Mouse (Mus musculus) liver, embryonic 13.5 days (tissue): Measurements from ENCODE around the gene Cdk12. TPM values are rescaled to one million over a fixed set of nuclear protein-coding genes. Genes with fewer than 3 reads are reported as not detected.
A peak's percentile ranks its signal among the peaks of the same experiment; 100 is the strongest.

Experiments
- ATAC-seq: fragments of 200-750 bp; cut with Nextera tagmentation; 2 replicates; pipeline ENCODE4 v1.8.0; 2017; ENCODE audit warnings: low read depth, mild to moderate bottlenecking, moderate number of reproducible peaks, moderate library complexity
- DNase-seq: peaks from one replicate; pipeline ENCODE4 v3.0.0; 2022
- H3K27ac ChIP-seq: fragments of 300-500 bp; sonication (generic); 2 replicates; pipeline ENCODE4 v1.5.1; 2015; ENCODE audit warnings: moderate library complexity, mild to moderate bottlenecking, inconsistent platforms
- H3K27me3 ChIP-seq: fragments of 300-500 bp; sonication (generic); 2 replicates; pipeline ENCODE4 v1.6.1; 2015; ENCODE audit warnings: mild to moderate bottlenecking, inconsistent platforms
- H3K36me3 ChIP-seq: fragments of 300-500 bp; sonication (generic); 2 replicates; pipeline ENCODE4 v1.6.1; 2015; ENCODE audit warnings: mild to moderate bottlenecking, inconsistent platforms
- H3K4me1 ChIP-seq: fragments of 300-500 bp; sonication (generic); replicated peaks from 2 replicates; pipeline ENCODE4 v1.6.1; 2015; ENCODE audit warnings: inconsistent platforms
- H3K4me2 ChIP-seq: fragments of 300-500 bp; sonication (generic); 2 replicates; pipeline ENCODE4 v1.6.1; 2015; ENCODE audit warnings: inconsistent platforms, mild to moderate bottlenecking, moderate library complexity
- H3K4me3 ChIP-seq: fragments of 300-500 bp; sonication (generic); replicated peaks from 2 replicates; pipeline ENCODE4 v1.5.1; 2015; ENCODE audit warnings: mild to moderate bottlenecking, inconsistent platforms
- H3K9ac ChIP-seq: fragments of 300-500 bp; sonication (generic); 2 replicates; pipeline ENCODE4 v1.6.1; 2015; ENCODE audit warnings: mild to moderate bottlenecking, inconsistent platforms
- H3K9me3 ChIP-seq: fragments of 300-500 bp; sonication (generic); replicated peaks from 2 replicates; pipeline ENCODE4 v1.6.1; 2016; ENCODE audit warnings: inconsistent platforms
- WGBS: fragments of 180-500 bp; shearing (Covaris S2); methylation state at CpG from one replicate; pipeline ENCODE4 v1.1.7; 2015; ENCODE audit not compliant: insufficient replicate concordance; 5-methylcytosine and 5-hydroxymethylcytosine counted together
- polyA plus RNA-seq: library from polyadenylated mRNA; unstranded; fragments of >200 nt; fragmentation: Nextera tagmentation; extraction: Ambion mirVana; gene quantifications from 2 replicates; pipeline ENCODE4 v1.2.1, GENCODE M21; 2015

Cdk12 gene
- polyA plus RNA-seq, 1 experiment from 2014 or later = 5.4 TPM

DNA sequence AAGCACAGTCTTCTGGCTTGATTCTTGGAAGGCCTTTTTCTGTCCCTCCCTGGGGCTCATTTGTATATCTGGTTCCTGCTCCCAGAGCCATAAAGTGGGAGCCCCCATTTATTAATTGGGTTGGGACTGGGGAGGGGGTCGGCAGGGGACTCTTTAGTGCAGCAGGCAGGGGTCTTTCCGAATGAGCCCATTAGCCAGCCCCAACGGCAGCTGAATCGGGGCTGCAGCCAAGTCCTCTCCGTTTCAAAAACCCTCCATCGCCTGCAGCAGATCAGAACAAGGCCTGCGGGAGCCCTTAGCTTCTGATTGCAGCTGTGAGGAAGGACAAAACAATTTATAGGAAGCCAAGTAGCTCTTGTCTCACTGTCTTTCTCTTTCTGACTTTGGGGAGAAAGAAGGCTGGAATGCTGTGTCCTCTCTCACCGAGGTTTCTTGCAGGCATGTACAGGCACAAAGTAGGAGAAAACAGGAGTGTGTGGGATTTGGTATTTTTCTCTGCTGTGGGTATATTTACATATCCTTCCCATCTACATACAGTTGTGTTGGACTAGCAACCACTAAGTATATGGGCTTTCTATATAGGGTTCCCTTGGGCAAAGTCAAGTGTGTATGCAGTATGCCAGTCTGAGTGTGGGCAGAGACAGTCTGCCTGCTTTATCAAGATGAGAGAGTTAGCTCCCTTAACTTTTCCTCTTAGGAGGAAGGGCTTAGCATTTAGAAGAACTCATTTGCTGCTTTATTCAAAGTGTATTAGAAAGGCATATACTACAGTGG lies 58.0 kb downstream of the Cdk12 start:
- no peaks in the 10 kb centered on the region for H3K4me1 ChIP-seq
- WGBS = 85% methylated on average over 8 of the region's 8 CpGs
- ATAC-seq = no peak
- no peaks in the 10 kb centered on the region for H3K9me3 ChIP-seq
- DNase-seq = no peak
- H3K27ac ChIP-seq = no peak overlapping the region
- H3K36me3 ChIP-seq = peaks cover 29% of the 10 kb centered on the region
- no peak overlapping the region for H3K4me3 ChIP-seq
- H3K27me3 ChIP-seq = no peaks in the 10 kb centered on the region
- H3K4me2 ChIP-seq = no peak overlapping the region
- no peak overlapping the region for H3K9ac ChIP-seq

DNA sequence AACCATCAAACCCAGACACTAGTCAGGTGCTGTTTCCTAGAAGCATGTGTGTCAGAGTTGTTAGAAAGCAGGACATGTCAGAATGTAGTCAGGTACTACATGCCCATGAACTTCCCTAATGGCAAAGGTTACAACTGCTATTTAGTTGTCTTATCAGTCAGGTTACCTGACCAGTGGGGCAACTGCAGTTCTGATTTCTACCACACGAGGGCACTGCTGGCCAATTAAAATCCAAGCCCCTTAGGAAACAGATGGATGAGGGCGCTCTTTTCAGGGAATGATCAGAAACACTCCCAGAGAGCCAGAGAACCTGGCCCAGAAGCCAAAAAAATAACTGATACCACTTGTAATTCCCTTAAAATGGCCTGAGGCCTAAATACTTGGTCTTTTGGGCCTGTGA lies 62.2 kb downstream of the Cdk12 start:
- no peak overlapping the region for H3K9ac ChIP-seq
- no peaks in the 10 kb centered on the region for H3K9me3 ChIP-seq
- H3K4me3 ChIP-seq = no peak overlapping the region
- DNase-seq (peak; percentile 50), ATAC-seq (no peak)
- no peaks in the 10 kb centered on the region for H3K27me3 ChIP-seq
- H3K27ac ChIP-seq = no peak overlapping the region
- H3K4me2 ChIP-seq = no peak overlapping the region
- H3K36me3 ChIP-seq = peaks cover 60% of the 10 kb centered on the region
- 9% methylated on average over 2 of the region's 2 CpGs for WGBS
- H3K4me1 ChIP-seq = no peaks in the 10 kb centered on the region

DNA sequence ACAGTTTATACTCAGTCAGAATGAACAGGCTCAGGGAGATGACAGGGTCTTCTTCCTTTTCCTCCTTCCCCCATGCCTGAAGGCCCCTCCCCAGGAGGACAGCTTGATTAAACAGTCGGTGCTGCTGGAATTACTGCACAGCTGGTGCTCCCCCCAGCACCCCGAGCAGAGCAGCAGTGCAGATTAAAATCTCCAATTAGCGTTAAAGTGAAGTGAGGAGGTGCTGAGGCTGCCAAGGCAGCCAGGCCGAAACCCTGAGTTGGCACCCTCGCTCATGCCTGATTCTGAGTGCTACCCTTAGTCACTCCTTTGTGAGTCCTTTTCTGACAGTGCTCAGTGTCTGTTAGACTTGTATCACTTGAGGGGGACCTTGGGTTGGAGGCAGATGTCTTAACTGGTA lies 63.0 kb downstream of the Cdk12 start:
- no peak overlapping the region for H3K4me3 ChIP-seq
- H3K9ac ChIP-seq = no peak overlapping the region
- WGBS = 74% methylated on average over 5 of the region's 5 CpGs
- H3K27me3 ChIP-seq = no peaks in the 10 kb centered on the region
- H3K27ac ChIP-seq = no peak overlapping the region
- no peak overlapping the region for H3K4me2 ChIP-seq
- DNase-seq (no peak), ATAC-seq (no peak)
- H3K9me3 ChIP-seq = no peaks in the 10 kb centered on the region
- H3K36me3 ChIP-seq = peaks cover 68% of the 10 kb centered on the region
- H3K4me1 ChIP-seq = no peaks in the 10 kb centered on the region

DNA sequence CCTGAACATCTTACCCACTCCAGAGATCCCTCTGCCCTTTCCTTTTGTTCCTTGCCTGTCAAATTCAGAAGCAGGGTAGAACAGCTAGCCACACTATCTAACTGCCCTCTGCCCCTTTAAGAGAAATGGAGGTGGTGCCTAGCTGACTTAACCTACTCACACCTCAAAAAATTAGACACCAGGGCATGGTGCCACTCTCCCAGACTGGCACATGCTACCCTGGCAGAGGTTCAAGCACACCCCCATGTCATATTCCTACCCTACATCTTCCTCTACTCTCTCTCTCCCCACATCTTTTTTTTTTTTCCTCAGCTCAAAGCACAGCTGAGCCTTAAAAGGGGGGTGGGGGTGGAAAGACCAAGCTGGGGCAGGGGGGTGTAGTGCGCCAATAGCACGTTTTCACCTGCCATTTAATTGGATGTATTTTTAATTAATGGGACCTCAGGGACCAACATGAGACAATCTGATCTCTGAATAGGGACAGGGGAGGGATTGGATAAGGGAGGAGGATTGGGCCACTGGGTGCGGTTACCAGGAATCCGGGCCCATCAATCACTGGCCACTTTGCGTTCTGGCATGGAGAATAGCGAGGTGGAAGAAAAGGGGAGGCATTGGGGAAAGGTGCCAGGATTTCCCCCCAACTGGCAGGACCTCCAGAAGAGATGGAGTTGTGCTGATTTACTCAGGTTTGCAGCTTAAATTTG lies 64.0 kb downstream of the Cdk12 start:
- no peak for DNase-seq
- no peaks in the 10 kb centered on the region for H3K27me3 ChIP-seq
- no peaks in the 10 kb centered on the region for H3K9me3 ChIP-seq
- 85% methylated on average over 6 of the region's 6 CpGs for WGBS
- ATAC-seq = no peak
- H3K27ac ChIP-seq = no peak overlapping the region
- H3K9ac ChIP-seq = no peak overlapping the region
- no peak overlapping the region for H3K4me2 ChIP-seq
- peaks cover 77% of the 10 kb centered on the region for H3K36me3 ChIP-seq
- no peaks in the 10 kb centered on the region for H3K4me1 ChIP-seq
- no peak overlapping the region for H3K4me3 ChIP-seq

DNA sequence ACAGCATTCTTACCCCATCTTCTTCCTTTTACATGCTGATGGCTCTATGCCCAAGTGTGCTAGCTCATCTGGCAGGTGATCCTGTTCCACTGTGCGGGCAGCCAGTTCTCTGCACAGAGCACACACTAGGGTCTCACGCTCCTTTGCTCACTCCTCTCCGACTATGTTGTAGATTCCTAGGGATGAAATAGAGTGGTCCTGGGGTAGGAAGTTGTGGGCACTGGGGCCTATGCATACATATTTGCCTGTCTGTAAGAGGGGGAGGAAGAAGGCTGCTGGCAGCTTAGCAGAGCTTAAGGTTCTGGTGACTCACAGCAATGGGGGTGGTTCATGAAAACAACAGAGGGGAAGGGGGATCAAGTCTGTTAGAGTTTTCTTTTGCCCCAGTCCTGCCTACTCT lies 67.2 kb downstream of the Cdk12 start:
- H3K9ac ChIP-seq = no peak overlapping the region
- no peaks in the 10 kb centered on the region for H3K27me3 ChIP-seq
- ATAC-seq (no peak), DNase-seq (no peak)
- H3K36me3 ChIP-seq = peaks cover 81% of the 10 kb centered on the region
- H3K4me1 ChIP-seq = no peaks in the 10 kb centered on the region
- H3K4me3 ChIP-seq = no peak overlapping the region
- no peak overlapping the region for H3K4me2 ChIP-seq
- no peak overlapping the region for H3K27ac ChIP-seq
- no peaks in the 10 kb centered on the region for H3K9me3 ChIP-seq
- WGBS = 90% methylated on average over 3 of the region's 3 CpGs

- no peaks in the 10 kb centered on the region for H3K27me3 ChIP-seq
- H3K4me1 ChIP-seq = no peaks in the 10 kb centered on the region
- no peaks in the 10 kb centered on the region for H3K9me3 ChIP-seq
- peaks cover 80% of the 10 kb centered on the region for H3K36me3 ChIP-seq
- H3K4me3 ChIP-seq = no peak overlapping the region
- ATAC-seq (no peak), DNase-seq (no peak)
- no peak overlapping the region for H3K9ac ChIP-seq
- H3K27ac ChIP-seq = no peak overlapping the region
- H3K4me2 ChIP-seq = no peak overlapping the region
Observed at GRCm38 (mm10) chr11:98270466-98270865, 67.6 kb downstream of the Cdk12 start.

DNA sequence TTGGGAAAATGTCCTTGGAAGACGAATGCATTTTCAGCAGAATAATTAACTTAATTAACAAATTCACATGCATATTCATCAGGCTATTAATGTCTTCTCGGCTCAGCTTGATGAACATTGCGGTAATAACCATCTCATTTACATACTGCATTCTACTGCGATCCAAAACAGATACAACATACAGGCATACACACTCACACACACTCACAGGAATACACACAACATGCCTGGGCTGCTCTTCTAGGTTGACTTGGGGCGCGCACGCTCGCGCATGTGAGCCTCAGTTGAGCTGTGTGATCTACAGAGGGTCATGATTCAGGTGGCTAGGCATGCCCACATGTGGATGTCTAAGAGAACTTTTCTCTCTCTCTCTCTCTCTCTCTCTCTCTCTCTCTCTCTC lies 80.9 kb downstream of the Cdk12 start:
- Histone ChIP-seq H3K27ac (no peak overlapping the region), H3K9me3 (no peaks in the 10 kb centered on the region), H3K4me1 (peaks cover 3% of the 10 kb centered on the region; the same call in 1 of the 2 replicates), H3K4me2 (no peak overlapping the region), H3K9ac (no peak overlapping the region), H3K27me3 (peaks cover 24% of the 10 kb centered on the region), H3K36me3 (peaks cover 4% of the 10 kb centered on the region; the same call in 1 of the 2 replicates), H3K4me3 (no peak overlapping the region)
- DNase-seq (no peak), ATAC-seq (no peak)
- WGBS = 39% methylated on average over 9 of the region's 9 CpGs

GRCm38 (mm10) chr11:98284230-98284629 lies 81.4 kb downstream of the Cdk12 start:
- H3K27me3 ChIP-seq = peaks cover 29% of the 10 kb centered on the region
- WGBS = 4% methylated on average over 14 of the region's 17 CpGs
- H3K4me2 ChIP-seq = no peak overlapping the region
- DNase-seq (no peak), ATAC-seq (no peak)
- no peaks in the 10 kb centered on the region for H3K9me3 ChIP-seq
- H3K27ac ChIP-seq = no peak overlapping the region
- no peak overlapping the region for H3K9ac ChIP-seq
- H3K36me3 ChIP-seq = no peaks in the 10 kb centered on the region
- H3K4me1 ChIP-seq = peaks cover 3% of the 10 kb centered on the region; the same call in 1 of the 2 replicates
- H3K4me3 ChIP-seq = no peak overlapping the region

- no peak for DNase-seq
- 66% methylated on average over 2 of the region's 2 CpGs for WGBS
Observed at GRCm38 (mm10) chr11:98285368-98285767, 82.5 kb downstream of the Cdk12 start.

DNA sequence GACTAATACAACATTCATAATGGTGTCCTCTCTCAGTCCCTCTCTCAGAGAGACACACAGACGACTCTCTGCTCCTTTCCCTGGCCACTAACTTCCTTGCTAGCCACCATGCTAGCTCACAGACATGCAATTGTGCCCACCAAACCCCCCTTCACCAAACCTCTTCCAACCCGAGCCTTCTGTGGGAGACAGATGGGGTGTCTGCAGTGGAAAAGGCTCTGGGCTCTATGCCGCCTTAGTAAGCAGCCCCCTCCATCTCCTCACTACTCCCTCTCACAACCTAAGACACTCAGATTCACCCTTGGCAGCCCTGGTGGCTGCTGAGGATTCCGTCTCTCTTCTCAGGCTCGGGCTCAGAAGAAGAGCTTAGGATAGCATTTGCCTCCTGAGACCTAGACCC lies 84.7 kb downstream of the Cdk12 start:
- DNase-seq (no peak), ATAC-seq (no peak)
- Histone ChIP-seq H3K4me3 (no peak overlapping the region), H3K9me3 (no peaks in the 10 kb centered on the region), H3K36me3 (no peaks in the 10 kb centered on the region), H3K27ac (no peak overlapping the region), H3K4me2 (no peak overlapping the region), H3K4me1 (peaks cover 3% of the 10 kb centered on the region; the same call in 1 of the 2 replicates), H3K27me3 (peaks cover 57% of the 10 kb centered on the region), H3K9ac (no peak overlapping the region)
- WGBS = 26% methylated on average over 5 of the region's 5 CpGs

More at GRCm38 (mm10) chr11:98285368-98285767, 82.5 kb downstream of the Cdk12 start:
- Histone ChIP-seq H3K27me3 (peaks cover 39% of the 10 kb centered on the region), H3K9me3 (no peaks in the 10 kb centered on the region), H3K4me1 (peaks cover 3% of the 10 kb centered on the region; the same call in 1 of the 2 replicates), H3K4me2 (no peak overlapping the region), H3K4me3 (no peak overlapping the region), H3K36me3 (no peaks in the 10 kb centered on the region), H3K27ac (no peak overlapping the region), H3K9ac (no peak overlapping the region)
- ATAC-seq = no peak

- WGBS = 48% methylated on average over 7 of the region's 7 CpGs
- H3K27ac ChIP-seq = no peak overlapping the region
- H3K4me1 ChIP-seq = peaks cover 3% of the 10 kb centered on the region; the same call in 1 of the 2 replicates
- no peak for ATAC-seq
- H3K4me2 ChIP-seq = no peak overlapping the region
- H3K4me3 ChIP-seq = no peak overlapping the region
- no peaks in the 10 kb centered on the region for H3K36me3 ChIP-seq
- no peak overlapping the region for H3K9ac ChIP-seq
- H3K9me3 ChIP-seq = no peaks in the 10 kb centered on the region
- no peak for DNase-seq
- H3K27me3 ChIP-seq = peaks cover 61% of the 10 kb centered on the region
Observed at GRCm38 (mm10) chr11:98287961-98288360, 85.1 kb downstream of the Cdk12 start.
